Mouse (Mus musculus) heart, adult 2 months (tissue): ENCODE measurements around the gene Ankrd13a.

Experiments
- CTCF ChIP-seq: fragments of 200-600 bp; IDR thresholded peaks from 2 replicates; pipeline ENCODE4 v1.8.1; 2022; ENCODE audit warnings: antibody characterized with exemption, mild to moderate bottlenecking, moderate library complexity
- EP300 ChIP-seq: fragments of 200-500 bp; IDR thresholded peaks from 2 replicates; pipeline ENCODE4 v1.6.1; 2011; ENCODE audit warnings: low read depth, low read length, control low read depth; ENCODE audit not compliant: insufficient read depth
- POLR2A ChIP-seq: fragments of 200-500 bp; IDR thresholded peaks from 2 replicates; pipeline ENCODE4 v1.6.1; 2011; ENCODE audit warnings: mild to moderate bottlenecking, low read depth, low read length, control low read depth; ENCODE audit not compliant: insufficient read depth

DNA sequence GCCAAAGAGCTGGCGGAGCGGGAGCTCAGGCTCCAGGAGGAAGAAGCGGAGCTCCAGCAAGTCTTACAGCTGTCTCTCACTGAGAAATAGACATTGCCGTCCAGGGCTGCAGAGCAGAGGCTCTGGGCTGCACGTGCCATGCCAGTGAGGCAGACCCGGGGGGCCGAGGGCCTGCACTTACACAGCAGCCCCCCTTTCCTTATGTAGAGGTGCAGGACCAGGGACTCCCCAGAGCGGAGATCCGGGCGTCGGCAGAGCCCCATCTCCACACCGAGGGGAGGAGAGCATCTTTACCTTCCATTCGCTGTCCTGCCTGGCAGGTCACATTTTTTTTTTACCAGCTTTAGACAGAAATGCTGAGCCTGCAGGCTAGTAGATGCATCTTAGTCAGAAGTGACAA, 29.9 kb downstream of the Ankrd13a start:
- no peak for TF ChIP-seq CTCF
- TF ChIP-seq EP300, result no peak
- TF ChIP-seq POLR2A, result no peak
